ENCODE assay signal across 9 mouse cellular contexts in genomic region chr15:60760015-60760437, GRCm38 (mm10).
DNase-seq lines count a peak whose midpoint lies in the region; ATAC-seq and TF ChIP-seq lines count a peak whose summit lies in the region.
"Had no signal": no experiment of that assay in that cellular context is flagged by ENCODE, and none has a peak within 500 bp of the region (broad histone marks: within the 10 kb centered on the region; RNA-seq: fewer than 3 reads in every experiment).

No protein-coding gene starts in this region.

- no peaks in the 10 kb centered on the region for H3K27me3 ChIP-seq in E14TG2a.4 (ENCODE audit: insufficient read depth, low read length)
- no peaks in the 10 kb centered on the region for H3K27me3 ChIP-seq in embryonic facial prominence, embryonic 10.5 days (replicated peaks; ENCODE audit: low read depth, poor library complexity, severe bottlenecking)
- no peaks in the 10 kb centered on the region for H3K27me3 ChIP-seq in heart, embryonic 13.5 days (replicated peaks)
- H3K27me3 ChIP-seq in kidney, postnatal 0 days (ENCODE audit: insufficient read depth, low read length) = no peaks in the 10 kb centered on the region
- H3K27me3 ChIP-seq in lung, embryonic 16.5 days (ENCODE audit: control insufficient read depth, insufficient read depth, low read depth, low read length) = no peaks in the 10 kb centered on the region

- no peak overlapping the region for H3K27ac ChIP-seq in embryonic facial prominence, embryonic 10.5 days (replicated peaks)
- no peak overlapping the region for H3K27ac ChIP-seq in heart, embryonic 13.5 days (replicated peaks)
- no peak overlapping the region for H3K27ac ChIP-seq in kidney, postnatal 0 days
- H3K27ac ChIP-seq in lung, embryonic 16.5 days (ENCODE audit: low read length) = no peak overlapping the region
- H3K27ac ChIP-seq: macrophage had no signal

- H3K36me3 ChIP-seq in E14TG2a.4 (ENCODE audit: insufficient read depth, low read length) = no peaks in the 10 kb centered on the region
- H3K36me3 ChIP-seq in embryonic facial prominence, embryonic 10.5 days (replicated peaks) = no peaks in the 10 kb centered on the region
- H3K36me3 ChIP-seq in heart, embryonic 13.5 days = no peaks in the 10 kb centered on the region
- no peaks in the 10 kb centered on the region for H3K36me3 ChIP-seq in kidney, postnatal 0 days (ENCODE audit: insufficient read depth, low read length)
- no peaks in the 10 kb centered on the region for H3K36me3 ChIP-seq in lung, embryonic 16.5 days (ENCODE audit: control insufficient read depth, insufficient read depth, low read length)

- WGBS in embryonic facial prominence, embryonic 10.5 days = 30% methylated on average over 6 of the region's 6 CpGs
- WGBS in heart, embryonic 13.5 days = 14% methylated on average over 6 of the region's 6 CpGs
- 28% methylated on average over 6 of the region's 6 CpGs for WGBS in kidney, postnatal 0 days
- WGBS in lung, embryonic 16.5 days = 29% methylated on average over 6 of the region's 6 CpGs

- no peak overlapping the region for H3K9ac ChIP-seq in heart, embryonic 13.5 days
- no peak overlapping the region for H3K9ac ChIP-seq in kidney, postnatal 0 days (ENCODE audit: low read depth, low read length)
- H3K9ac ChIP-seq in lung, embryonic 16.5 days (ENCODE audit: low read length) = no peak overlapping the region

- DNase-seq in adrenal gland, adult 8-10 months = peak; percentile 17
- DNase-seq in embryonic facial prominence, embryonic 10.5 days (ENCODE audit: low spot score) = peak; percentile 83
- DNase-seq in kidney, postnatal 0 days (ENCODE audit: low spot score) = peak; percentile 74
- DNase-seq in retina, postnatal 1 day = peak; percentile 69

- peak; percentile 80 for TF ChIP-seq CTCF in E14TG2a.4 (conservative IDR thresholded peaks at IDR 0.05; ENCODE audit: low read length)
- peak; percentile 86 for TF ChIP-seq CTCF in kidney, postnatal 0 days (IDR thresholded peaks at IDR 0.05; ENCODE audit: low read depth)

- H3K4me2 ChIP-seq in heart, embryonic 13.5 days = peak overlapping the region; percentile 18; the same call in 1 of the 2 replicates
- no peak overlapping the region for H3K4me2 ChIP-seq in kidney, postnatal 0 days (ENCODE audit: low read length)
- H3K4me2 ChIP-seq in lung, embryonic 16.5 days (ENCODE audit: low read depth, low read length) = no peak overlapping the region

- peak; percentile 58; the same call in 1 of the 2 replicates for ATAC-seq in heart, embryonic 13.5 days (ENCODE audit: extremely low read depth, insufficient number of reproducible peaks, low FRiP score, low TSS enrichment)
- ATAC-seq in kidney, postnatal 0 days (replicated peaks; ENCODE audit: low FRiP score, low read depth) = peak; percentile 71
- ATAC-seq in lung, embryonic 16.5 days (ENCODE audit: low read depth) = 0 out of 2 replicates have a peak, but pooled peaks have one; percentile 47
- ATAC-seq in activated CD4-positive, CD25-positive, alpha-beta regulatory T cell, adult 4 months = no peak

- H3K4me3 ChIP-seq in E14TG2a.4 (replicated peaks; ENCODE audit: low read length) = no peak overlapping the region
- H3K4me3 ChIP-seq in embryonic facial prominence, embryonic 10.5 days = no peak overlapping the region
- no peak overlapping the region for H3K4me3 ChIP-seq in heart, embryonic 13.5 days
- H3K4me3 ChIP-seq in kidney, postnatal 0 days (replicated peaks; ENCODE audit: low read depth, low read length) = no peak overlapping the region
- no peak overlapping the region for H3K4me3 ChIP-seq in lung, embryonic 16.5 days (ENCODE audit: low read length)

- H3K4me1 ChIP-seq in E14TG2a.4 (replicated peaks; ENCODE audit: low read depth, low read length) = no peaks in the 10 kb centered on the region
- H3K4me1 ChIP-seq in embryonic facial prominence, embryonic 10.5 days = peaks cover 5% of the 10 kb centered on the region
- peaks cover 8% of the 10 kb centered on the region; the same call in 1 of the 2 replicates for H3K4me1 ChIP-seq in heart, embryonic 13.5 days
- no peaks in the 10 kb centered on the region for H3K4me1 ChIP-seq in kidney, postnatal 0 days (replicated peaks; ENCODE audit: insufficient read depth, low read length)
- H3K4me1 ChIP-seq in lung, embryonic 16.5 days (replicated peaks; ENCODE audit: control insufficient read depth, insufficient read depth, low read length) = no peaks in the 10 kb centered on the region

- no peaks in the 10 kb centered on the region for H3K9me3 ChIP-seq in E14TG2a.4 (ENCODE audit: low read length)
- no peaks in the 10 kb centered on the region for H3K9me3 ChIP-seq in embryonic facial prominence, embryonic 10.5 days
- no peaks in the 10 kb centered on the region for H3K9me3 ChIP-seq in heart, embryonic 13.5 days
- no peaks in the 10 kb centered on the region for H3K9me3 ChIP-seq in kidney, postnatal 0 days (replicated peaks; ENCODE audit: low read length)
- no peaks in the 10 kb centered on the region for H3K9me3 ChIP-seq in lung, embryonic 16.5 days (ENCODE audit: control insufficient read depth, low read length)

Comparison
In these comparisons a context has a peak if more than half of its experiments do, and no peak if none do; other contexts are left out.
1. DNase-seq: peak in every context shown above with its lines; median percentile 83 in embryonic facial prominence, embryonic 10.5 days; 74 in kidney, postnatal 0 days; 69 in retina, postnatal 1 day; 17 in adrenal gland, adult 8-10 months.